Mouse (Mus musculus) heart, postnatal 0 days (tissue): ENCODE measurements at regions not wholly inside any gene's neighbourhood (a gene's known extent, or its start where the extent isn't known, plus 50 kb on each side); places are given as distances from the start of the nearest gene placed in this dataset.

Experiments
- CTCF ChIP-seq: IDR thresholded peaks from 2 replicates; pipeline ENCODE4 v1.5.1; 2016; ENCODE audit warnings: antibody characterized with exemption, control low read depth, low read depth
- EP300 ChIP-seq: IDR thresholded peaks from 2 replicates; pipeline ENCODE4 v1.6.1; 2016; ENCODE audit warnings: antibody characterized with exemption, low read depth

- no peak for TF ChIP-seq CTCF
- no peak for TF ChIP-seq EP300
These were observed 316.9 kb downstream of the H2al1j start for GRCm38 (mm10) chrX:11644484-11644883.
